Mouse (Mus musculus) cerebellum, adult 2 months (tissue): Measurements from ENCODE around the gene Stat4.

Experiments used
- CTCF ChIP-seq: fragments of 200-500 bp; IDR thresholded peaks from 2 replicates; pipeline ENCODE4 v1.5.1; 2011; ENCODE audit warnings: low read depth, mild to moderate bottlenecking, control low read depth, low read length, moderate library complexity, borderline replicate concordance; ENCODE audit not compliant: insufficient read depth
- POLR2A ChIP-seq: fragments of 200-500 bp; IDR thresholded peaks from 2 replicates; pipeline ENCODE4 v1.6.1; 2011; ENCODE audit warnings: low read length, control low read depth, borderline replicate concordance; ENCODE audit not compliant: insufficient read depth

- TF ChIP-seq CTCF, result no peak
- TF ChIP-seq POLR2A, result no peak
Measured at GRCm38 (mm10) chr1:52137292-52137691, 150.3 kb downstream of the Stat4 start.
